Comparison of ENCODE assay signal across 8 mouse cellular contexts in genomic region chrX:103623411-103623845, GRCm38 (mm10). TPM values are rescaled to one million over a fixed set of nuclear protein-coding genes. Genes with fewer than 3 reads are reported as not detected.
DNase-seq lines count a peak whose midpoint lies in the region; ATAC-seq and TF ChIP-seq lines count a peak whose summit lies in the region.

No protein-coding gene starts in this region.

- no peaks in the 10 kb centered on the region for H3K9me3 ChIP-seq in intestine, postnatal 0 days (ENCODE audit: control insufficient read depth)
- H3K9me3 ChIP-seq in liver, embryonic 12.5 days (replicated peaks) = no peaks in the 10 kb centered on the region
- H3K9me3 ChIP-seq in stomach, embryonic 16.5 days (replicated peaks; ENCODE audit: control insufficient read depth, low read length) = no peaks in the 10 kb centered on the region

- no peak overlapping the region for H3ac ChIP-seq in myocyte (ENCODE audit: control insufficient read depth, insufficient read length)

- no peaks in the 10 kb centered on the region for H3K27me3 ChIP-seq in intestine, postnatal 0 days (replicated peaks; ENCODE audit: control insufficient read depth, insufficient read depth, low read length)
- H3K27me3 ChIP-seq in liver, embryonic 12.5 days (replicated peaks) = peaks cover 7% of the 10 kb centered on the region; the same call in 1 of the 2 replicates
- no peaks in the 10 kb centered on the region for H3K27me3 ChIP-seq in myocyte (ENCODE audit: control insufficient read depth, insufficient read depth, insufficient read length)
- H3K27me3 ChIP-seq in stomach, embryonic 16.5 days (ENCODE audit: control insufficient read depth, insufficient read depth, low read length) = no peaks in the 10 kb centered on the region

- H3K79me2 ChIP-seq in myocyte (ENCODE audit: control insufficient read depth, insufficient read depth) = peaks cover 34% of the 10 kb centered on the region

- 1% methylated on average over 27 of the region's 28 CpGs for WGBS in intestine, postnatal 0 days
- under 1% methylated on average over 28 of the region's 28 CpGs for WGBS in liver, embryonic 12.5 days (ENCODE audit: insufficient replicate concordance)
- 0% methylated on average over 24 of the region's 28 CpGs for WGBS in stomach, embryonic 16.5 days

- peak; percentile 41 for ATAC-seq in granulocyte monocyte progenitor cell, adult 5-6 weeks (replicated peaks; ENCODE audit: poor library complexity, severe bottlenecking)
- no peak for ATAC-seq in intestine, postnatal 0 days
- ATAC-seq in liver, embryonic 12.5 days = peak; percentile 16; the same call in 1 of the 2 replicates
- ATAC-seq in stomach, embryonic 16.5 days (ENCODE audit: insufficient read depth, low FRiP score) = no peak

- peak overlapping the region; percentile 46 for H3K4me3 ChIP-seq in intestine, postnatal 0 days (ENCODE audit: low read depth, low read length)
- H3K4me3 ChIP-seq in liver, embryonic 12.5 days = peak overlapping the region; percentile 64
- peak overlapping the region; percentile 44 for H3K4me3 ChIP-seq in myocyte
- H3K4me3 ChIP-seq in stomach, embryonic 16.5 days (replicated peaks; ENCODE audit: low read length) = peak overlapping the region; percentile 56

- H3K36me3 ChIP-seq in intestine, postnatal 0 days (ENCODE audit: control insufficient read depth, insufficient read depth) = no peaks in the 10 kb centered on the region
- H3K36me3 ChIP-seq in liver, embryonic 12.5 days = no peaks in the 10 kb centered on the region
- no peaks in the 10 kb centered on the region for H3K36me3 ChIP-seq in myocyte (ENCODE audit: control insufficient read depth, insufficient read depth)
- H3K36me3 ChIP-seq in stomach, embryonic 16.5 days (ENCODE audit: control insufficient read depth, insufficient read depth, low read length) = no peaks in the 10 kb centered on the region

- peak overlapping the region; percentile 48; the same call in 1 of the 2 replicates for H3K9ac ChIP-seq in intestine, postnatal 0 days (ENCODE audit: low read depth, low read length)
- H3K9ac ChIP-seq in liver, embryonic 12.5 days = peak overlapping the region; percentile 68
- peak overlapping the region; percentile 74 for H3K9ac ChIP-seq in stomach, embryonic 16.5 days (ENCODE audit: low read length)

- peak; percentile 59 for TF ChIP-seq POLR2A in myocyte (IDR thresholded peaks at IDR 0.05; ENCODE audit: insufficient read length, low read depth)

- no peaks in the 10 kb centered on the region for H3K4me1 ChIP-seq in intestine, postnatal 0 days (replicated peaks; ENCODE audit: control insufficient read depth, insufficient read depth, low read length)
- peaks cover 14% of the 10 kb centered on the region for H3K4me1 ChIP-seq in liver, embryonic 12.5 days
- 0 out of 2 replicates have a peak, but pooled peaks cover 5% of the 10 kb centered on the region for H3K4me1 ChIP-seq in stomach, embryonic 16.5 days (ENCODE audit: control insufficient read depth, insufficient read depth, low read length)

- no peak overlapping the region for H3K27ac ChIP-seq in intestine, postnatal 0 days (ENCODE audit: low read depth, low read length)
- H3K27ac ChIP-seq in liver, embryonic 12.5 days = peak overlapping the region; percentile 67
- H3K27ac ChIP-seq in stomach, embryonic 16.5 days (ENCODE audit: low read length) = peak overlapping the region; percentile 68

- H3K4me2 ChIP-seq in intestine, postnatal 0 days (replicated peaks; ENCODE audit: low read depth) = peak overlapping the region; percentile 64
- peak overlapping the region; percentile 80 for H3K4me2 ChIP-seq in liver, embryonic 12.5 days
- peak overlapping the region; percentile 69 for H3K4me2 ChIP-seq in myocyte (ENCODE audit: low read depth)
- H3K4me2 ChIP-seq in stomach, embryonic 16.5 days (ENCODE audit: low read depth, low read length) = peak overlapping the region; percentile 70

- TF ChIP-seq CTCF in intestine, postnatal 0 days (IDR thresholded peaks at IDR 0.05; ENCODE audit: low read depth) = no peak

- DNase-seq in lung, adult 18-20 months = peak; percentile 36 to 44
- no peak for DNase-seq in lung, postnatal 10 days
- DNase-seq in cerebellum, postnatal 36 days = peak; percentile 54 to 55

TF ChIP-seq in myocyte, 11 proteins besides CTCF, POLR2A, EP300 and RAD21:
- TF ChIP-seq TCF3 (IDR thresholded peaks at IDR 0.05; ENCODE audit: insufficient read length, low read depth) (no peak), TCF12 (IDR thresholded peaks at IDR 0.05; ENCODE audit: insufficient read depth, poor library complexity, severe bottlenecking) (no peak), MYOD1 (IDR thresholded peaks at IDR 0.05; ENCODE audit: control insufficient read depth in 1 of 3, insufficient read length in 2 of 3, low read depth in 2 of 3) (no peak), MYOG (IDR thresholded peaks at IDR 0.05; ENCODE audit: control insufficient read depth in 1 of 3, insufficient read depth in 1 of 3, insufficient read length in 2 of 3, low read depth in 2 of 3) (no peak), CEBPB (IDR thresholded peaks at IDR 0.05; ENCODE audit: insufficient read depth, poor library complexity, severe bottlenecking) (no peak), USF1 (IDR thresholded peaks at IDR 0.05; ENCODE audit: low read depth) (no peak), SRF (IDR thresholded peaks at IDR 0.05; ENCODE audit: control insufficient read depth, insufficient read length, low read depth) (no peak), MAX (IDR thresholded peaks at IDR 0.05; ENCODE audit: low read depth) (no peak)

RNA-seq across cellular contexts. Expression of gene Zcchc13, which starts 7.0 kb away (rescaled TPM):
- not detected in 2 replicates for total RNA-seq in granulocyte monocyte progenitor cell, adult 5-6 weeks (2014; fragmentation: Nextera tagmentation)
- not detected in 2 replicates for total RNA-seq in granulocyte monocyte progenitor cell, adult 5-6 weeks (2017)
- polyA plus RNA-seq in intestine, postnatal 0 days (2015; fragmentation: Nextera tagmentation; extraction: Ambion mirVana) = not detected in 2 replicates
- polyA plus RNA-seq in liver, embryonic 12.5 days (2016; fragmentation: Nextera tagmentation; extraction: Ambion mirVana) = not detected in 2 replicates
- not detected for polyA plus RNA-seq in myocyte (2012; fragmentation: generic; extraction: Trizol)
- not detected in 2 replicates for polyA plus RNA-seq in stomach, embryonic 16.5 days (2015; fragmentation: Nextera tagmentation; extraction: Ambion mirVana)

Comparison
In these comparisons a context has a peak if more than half of its experiments do, and no peak if none do; other contexts are left out.
1. ATAC-seq: peak in granulocyte monocyte progenitor cell, adult 5-6 weeks (single experiment) and liver, embryonic 12.5 days (single experiment); none in intestine, postnatal 0 days (single experiment) and stomach, embryonic 16.5 days (single experiment).
2. Peak in every context shown above with its lines, with median percentiles within 50 percentile points of each other: H3K4me2 ChIP-seq, H3K4me3 ChIP-seq and H3K9ac ChIP-seq.